Mouse (Mus musculus): ENCODE results near the gene Snx1.
A peak's percentile ranks its signal among the peaks of the same experiment; 100 is the strongest.

The Snx1 gene

GRCm38 (mm10) chr9:66084171-66084570 is 42.2 kb downstream of the Snx1 start:
- no peak for DNase-seq

GRCm38 (mm10) chr9:66081999-66082398 is 44.4 kb downstream of the Snx1 start:
- no peak for DNase-seq

GRCm38 (mm10) chr9:66080804-66081459 is 45.5 kb downstream of the Snx1 start:
- no peak for DNase-seq

- no peak for DNase-seq
Measured at GRCm38 (mm10) chr9:66078493-66078892, 47.9 kb downstream of the Snx1 start.

- no peak for DNase-seq
Measured at GRCm38 (mm10) chr9:66078072-66078471, 48.3 kb downstream of the Snx1 start.

GRCm38 (mm10) chr9:66072754-66073153 is 53.6 kb downstream of the Snx1 start:
- no peak for DNase-seq

GRCm38 (mm10) chr9:66070151-66070550 is 56.2 kb downstream of the Snx1 start:
- DNase-seq, result no peak

GRCm38 (mm10) chr9:66069583-66069982 is 56.8 kb downstream of the Snx1 start, which contains the start of gene Snx22:
Gene Snx22, minus strand, starts transcription at chr9:66069719.
- DNase-seq, result peak; percentile 89

GRCm38 (mm10) chr9:66068971-66069391 is 57.4 kb downstream of the Snx1 start:
- peak; percentile 48 for DNase-seq

- no peak for DNase-seq
Measured at GRCm38 (mm10) chr9:66068056-66068455, 58.3 kb downstream of the Snx1 start.

GRCm38 (mm10) chr9:66067542-66067941 is 58.8 kb downstream of the Snx1 start:
- peak; percentile 36 for DNase-seq

GRCm38 (mm10) chr9:66066791-66067190 is 59.6 kb downstream of the Snx1 start:
- DNase-seq, result no peak

GRCm38 (mm10) chr9:66064316-66064715 is 62.1 kb downstream of the Snx1 start:
- DNase-seq, result no peak

GRCm38 (mm10) chr9:66063446-66063845 is 62.9 kb downstream of the Snx1 start:
- no peak for DNase-seq

GRCm38 (mm10) chr9:66061656-66062055 is 64.7 kb downstream of the Snx1 start:
- peak; percentile 20 for DNase-seq

GRCm38 (mm10) chr9:66060986-66061385 is 65.4 kb downstream of the Snx1 start:
- peak; percentile 12 for DNase-seq

GRCm38 (mm10) chr9:66060308-66060647 is 66.1 kb downstream of the Snx1 start:
- DNase-seq, result no peak

- peak; percentile 98 for DNase-seq
Measured at GRCm38 (mm10) chr9:66059583-66060307, 66.6 kb downstream of the Snx1 start, which contains the start of gene Ppib. Gene Ppib, plus strand, starts transcription at chr9:66060222.

- no peak for DNase-seq
Measured at GRCm38 (mm10) chr9:66053620-66054019, 72.8 kb downstream of the Snx1 start.

- DNase-seq, result no peak
Measured at GRCm38 (mm10) chr9:66052731-66053130, 73.7 kb downstream of the Snx1 start.

GRCm38 (mm10) chr9:66051493-66051892 is 74.9 kb downstream of the Snx1 start:
- no peak for DNase-seq

GRCm38 (mm10) chr9:66049931-66050601 is 76.3 kb downstream of the Snx1 start:
- no peak for DNase-seq

GRCm38 (mm10) chr9:66043241-66043640 is 83.1 kb downstream of the Snx1 start:
- no peak for DNase-seq

GRCm38 (mm10) chr9:66042331-66042730 is 84.1 kb downstream of the Snx1 start:
- DNase-seq, result no peak

Data from cerebellum, adult 9-11 months (tissue).